Mouse (Mus musculus) neutrophil, adult 83 days (primary cell): Measurements from ENCODE around the gene Pnpla7. TPM values are rescaled to one million over a fixed set of nuclear protein-coding genes. Genes with fewer than 3 reads are reported as not detected.

Experiments
- total RNA-seq, 2 experiments: library from RNA; stranded (reverse); gene quantifications; one replicate each; pipeline ENCODE4 v1.2.4; 2023

Gene Pnpla7
- 100 to 1,000 TPM; 167 to 204 TPM for total RNA-seq

DNA sequence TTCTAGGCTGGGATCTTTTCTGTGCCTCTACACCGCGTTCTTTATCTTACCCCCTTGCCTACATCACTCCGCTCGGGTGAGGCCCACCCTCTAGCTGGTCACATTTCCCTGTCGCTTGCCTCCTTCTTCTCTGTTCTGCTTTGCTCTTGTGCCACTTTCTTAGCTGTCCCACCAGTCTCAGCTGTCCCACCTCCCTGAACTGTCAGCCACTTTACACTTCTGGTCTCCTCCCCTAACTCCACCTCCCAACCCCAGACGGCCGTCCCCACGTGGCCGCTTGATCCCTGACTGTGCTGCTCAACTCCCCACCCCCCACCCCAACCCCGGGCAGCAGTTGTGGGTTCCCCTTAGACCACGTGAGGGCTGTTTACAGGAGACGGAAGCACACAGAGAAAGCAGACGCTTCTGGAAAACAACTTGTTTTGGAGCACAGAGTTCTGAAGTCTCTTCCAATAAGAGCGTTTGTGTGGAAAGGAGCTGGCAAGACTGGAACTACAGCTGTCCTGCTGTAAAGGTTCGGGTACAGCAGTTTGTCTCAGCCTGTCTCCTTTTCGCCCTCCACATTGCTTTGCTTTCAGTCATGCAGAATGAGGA is at the start of gene Pnpla7:
Gene Pnpla7 (plus strand): TSS at position 330 of the 594 bp plus-strand sequence.

DNA sequence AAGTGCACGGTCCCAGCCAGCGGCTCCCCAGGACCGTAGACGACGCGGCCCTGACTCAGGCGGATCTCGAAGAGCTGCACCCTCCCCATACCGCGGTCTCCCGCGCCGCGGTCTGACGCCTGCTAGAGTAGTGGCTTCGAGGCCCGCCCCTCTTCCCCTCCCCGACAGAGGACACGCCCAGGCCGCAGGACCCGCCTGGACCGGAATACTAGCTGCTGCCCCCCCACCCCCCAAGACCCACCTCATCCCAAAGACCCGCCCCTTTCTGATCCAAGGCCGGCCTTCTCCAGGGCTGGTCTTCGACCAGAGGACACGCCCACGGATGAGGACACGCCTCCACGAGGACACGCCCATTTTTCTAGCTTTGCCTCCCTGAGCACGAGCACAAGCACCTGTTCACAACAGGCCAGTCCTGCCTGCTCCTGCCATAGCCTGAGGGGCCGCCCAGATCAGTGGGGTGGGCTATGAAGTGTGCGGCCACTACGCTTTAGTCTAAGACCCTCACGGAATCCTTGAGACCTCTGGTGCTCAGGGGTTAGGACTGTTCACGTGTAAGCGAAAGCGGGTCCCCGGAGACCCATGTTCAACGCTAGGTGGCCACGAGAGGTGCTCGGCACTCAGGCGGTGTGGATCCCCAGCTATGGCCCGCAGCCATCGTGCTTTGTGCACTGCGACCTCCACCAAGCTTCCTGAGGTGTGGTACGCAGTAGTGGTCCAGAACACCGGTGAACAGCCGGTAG is 40.6 kb upstream of the Pnpla7 start, which contains the start of gene Arrdc1:
Gene Arrdc1 (minus strand): TSS at position 196 of the 740 bp plus-strand sequence.

DNA sequence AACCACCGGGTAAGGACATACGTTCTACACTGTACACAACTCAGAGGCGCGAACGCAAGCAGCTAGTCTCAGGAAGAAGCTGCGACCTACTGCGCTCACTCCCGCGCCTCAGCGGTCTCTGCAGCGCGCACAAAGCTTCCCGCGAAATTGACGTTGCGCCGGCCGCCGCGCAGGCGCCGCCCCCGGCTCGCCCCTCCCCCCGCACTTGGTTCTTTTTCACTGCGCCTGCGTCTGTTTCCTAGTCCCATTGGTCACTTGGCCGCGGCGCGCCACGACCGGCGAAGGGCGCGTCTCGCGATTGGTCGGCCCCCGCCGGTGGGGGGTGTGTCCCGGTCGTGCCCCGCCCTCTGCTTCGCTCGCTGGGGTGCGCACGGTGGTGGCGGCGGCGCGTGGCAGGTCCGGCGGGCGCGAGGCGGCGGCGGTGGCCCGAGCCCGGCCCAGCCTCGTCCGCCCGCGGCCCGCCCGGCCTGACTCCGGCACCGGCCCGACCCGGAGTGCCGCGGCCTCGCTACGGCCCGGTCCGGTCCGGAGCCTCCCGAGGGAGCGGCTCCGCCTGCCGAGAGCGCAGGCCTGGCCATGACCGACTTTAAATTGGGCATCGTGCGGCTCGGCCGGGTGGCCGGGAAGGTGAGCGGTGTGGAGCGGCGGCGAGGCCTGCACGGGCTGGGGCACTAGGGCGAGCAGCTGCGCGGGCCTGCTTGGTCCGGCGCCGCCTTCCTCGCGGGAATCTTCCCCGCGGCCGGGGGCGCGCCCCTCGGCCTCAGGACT is 26.2 kb upstream of the Pnpla7 start, which contains the start of gene Zmynd19:
Gene Zmynd19 (plus strand): TSS at position 372 of the 768 bp plus-strand sequence.

DNA sequence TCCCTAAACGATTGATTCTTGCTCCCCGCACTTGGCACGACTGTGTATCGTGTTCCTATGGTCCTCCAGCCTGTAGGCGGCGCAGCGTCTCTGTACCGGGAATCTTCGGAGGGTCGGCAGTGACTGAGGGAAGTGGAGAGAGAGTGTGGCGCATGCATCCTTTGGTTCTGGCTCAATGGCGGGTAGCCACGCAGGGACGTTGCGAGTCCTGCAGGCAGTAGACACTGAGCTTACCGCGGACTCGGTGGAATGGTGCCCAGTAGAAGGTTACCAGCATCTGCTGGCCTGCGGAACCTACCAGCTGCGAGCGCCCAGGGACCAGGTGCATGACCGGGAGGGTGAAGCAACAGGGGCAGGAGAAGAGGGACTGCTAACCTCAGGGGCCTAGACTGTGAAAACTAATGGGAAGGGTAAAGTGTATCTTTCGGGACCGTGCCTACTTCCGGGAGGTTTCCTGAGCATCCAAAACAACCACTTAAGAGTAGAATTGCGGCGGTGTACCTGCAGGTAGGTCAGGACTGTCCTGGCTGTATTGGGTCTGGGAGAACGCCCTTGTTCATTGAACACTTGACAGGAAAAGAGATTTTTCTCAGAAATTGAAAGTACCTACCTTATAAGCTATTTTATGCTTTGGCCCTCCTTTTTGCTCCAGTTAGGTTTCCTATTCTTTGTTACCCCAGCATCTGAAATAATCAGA is 13.4 kb upstream of the Pnpla7 start, which contains the start of gene Dph7:
Gene Dph7 (plus strand): TSS at position 97 of the 697 bp plus-strand sequence.

DNA sequence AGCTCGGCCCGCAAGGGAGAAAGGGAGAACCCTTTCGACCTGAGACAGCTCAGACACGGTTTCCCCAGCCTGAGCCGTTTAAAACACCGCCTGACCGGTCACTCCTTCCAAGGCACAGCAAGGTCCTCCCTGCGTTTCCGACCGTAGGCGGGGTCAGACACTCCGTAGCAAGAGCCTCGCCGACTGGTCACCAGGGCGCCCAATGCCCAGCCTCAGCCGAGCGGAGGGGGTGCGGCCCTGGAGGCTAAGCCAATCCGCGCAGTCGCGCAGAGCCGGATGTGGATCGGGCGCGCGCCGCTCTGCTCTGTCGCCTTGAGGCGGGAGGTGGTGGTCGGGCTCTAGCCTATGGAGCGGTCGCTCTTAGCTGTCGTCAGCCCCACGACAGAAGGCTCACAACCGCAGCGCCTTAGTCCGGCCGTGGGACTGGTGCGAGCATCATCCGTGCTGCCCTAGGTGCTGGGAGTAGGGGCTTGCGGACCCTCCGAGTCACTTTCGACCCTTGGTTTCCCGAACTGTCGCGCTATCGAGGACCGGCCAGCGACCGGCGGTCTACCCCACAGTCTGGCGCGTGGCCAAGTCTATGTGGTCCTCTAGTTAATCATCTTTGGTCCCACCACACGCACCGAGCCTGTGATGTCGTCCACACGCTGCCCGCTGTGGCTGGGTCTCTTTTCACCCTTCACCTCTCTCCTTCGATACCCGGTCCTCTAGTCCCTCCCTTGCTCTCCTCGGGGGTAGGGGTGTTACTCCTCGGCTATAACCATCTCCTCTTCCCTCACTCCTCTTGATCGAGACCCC is 728 bp upstream of the Pnpla7 start, which contains the start of gene Mrpl41:
Gene Mrpl41 (minus strand): TSS at position 193 of the 798 bp plus-strand sequence.

DNA sequence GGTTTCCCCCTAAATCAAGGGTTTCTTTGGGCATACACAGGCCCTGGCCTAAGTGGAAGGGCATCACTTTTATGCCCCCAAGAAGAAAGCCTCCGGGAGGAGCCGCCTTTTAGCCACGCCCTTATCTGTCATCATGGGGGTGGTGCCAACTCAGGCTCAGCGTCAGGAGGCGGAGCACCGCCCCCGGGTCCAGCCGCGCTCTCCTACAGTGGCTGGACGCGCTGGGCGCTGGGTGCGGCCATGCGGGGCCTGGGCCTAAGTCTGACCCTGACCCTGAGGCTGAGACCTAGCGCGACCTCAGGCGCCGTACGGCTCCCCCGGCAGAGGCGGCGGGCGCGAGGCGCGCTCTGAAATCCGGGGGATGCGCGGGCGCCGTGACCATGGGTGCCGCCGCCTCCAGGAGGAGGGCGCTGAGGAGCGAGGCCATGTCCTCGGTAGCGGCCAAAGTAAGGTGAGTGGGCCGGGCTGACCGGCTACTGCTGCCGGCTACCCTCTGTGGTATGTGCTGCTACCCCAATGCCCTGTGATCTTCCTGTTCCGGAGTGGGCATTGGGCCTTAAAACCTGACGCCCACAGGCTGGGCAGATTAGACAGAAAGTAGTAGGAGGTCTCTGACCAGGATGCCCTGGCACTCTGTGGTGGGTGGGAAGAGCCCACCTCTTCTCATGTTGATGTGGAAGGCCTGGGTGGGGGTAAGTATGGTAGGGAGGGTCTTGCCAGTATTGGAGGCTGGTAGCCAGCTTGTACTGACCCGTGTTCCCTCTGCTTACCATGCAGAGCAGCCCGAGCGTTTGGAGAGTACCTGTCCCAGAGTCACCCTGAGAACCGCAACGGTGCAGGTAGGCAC is 78.6 kb downstream of the Pnpla7 start, which contains the start of gene Nsmf:
Gene Nsmf (plus strand): TSS at position 135 of the 847 bp plus-strand sequence.

DNA sequence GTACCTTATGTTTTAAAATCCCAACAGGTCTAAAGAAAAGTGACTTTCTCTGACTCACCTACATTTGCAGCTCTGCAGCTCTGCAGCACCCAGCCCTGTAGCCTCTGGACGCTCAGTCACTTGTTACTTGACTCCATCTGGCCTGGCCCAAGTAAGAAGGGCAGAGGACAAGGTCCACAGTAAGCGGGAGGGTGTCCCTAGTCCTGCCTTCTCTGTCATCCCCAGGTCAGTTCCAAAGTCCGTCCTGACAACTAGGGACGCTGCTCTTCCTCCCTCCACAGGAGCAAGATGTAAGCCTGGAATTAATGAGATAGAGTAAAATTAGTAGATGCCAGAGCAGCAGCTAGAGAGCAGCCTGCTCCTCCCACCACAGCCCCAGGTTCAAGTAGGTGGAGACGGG is 104.2 kb downstream of the Pnpla7 start, which contains the start of gene Entpd8:
Gene Entpd8 (plus strand): TSS at position 229 of the 400 bp plus-strand sequence.

DNA sequence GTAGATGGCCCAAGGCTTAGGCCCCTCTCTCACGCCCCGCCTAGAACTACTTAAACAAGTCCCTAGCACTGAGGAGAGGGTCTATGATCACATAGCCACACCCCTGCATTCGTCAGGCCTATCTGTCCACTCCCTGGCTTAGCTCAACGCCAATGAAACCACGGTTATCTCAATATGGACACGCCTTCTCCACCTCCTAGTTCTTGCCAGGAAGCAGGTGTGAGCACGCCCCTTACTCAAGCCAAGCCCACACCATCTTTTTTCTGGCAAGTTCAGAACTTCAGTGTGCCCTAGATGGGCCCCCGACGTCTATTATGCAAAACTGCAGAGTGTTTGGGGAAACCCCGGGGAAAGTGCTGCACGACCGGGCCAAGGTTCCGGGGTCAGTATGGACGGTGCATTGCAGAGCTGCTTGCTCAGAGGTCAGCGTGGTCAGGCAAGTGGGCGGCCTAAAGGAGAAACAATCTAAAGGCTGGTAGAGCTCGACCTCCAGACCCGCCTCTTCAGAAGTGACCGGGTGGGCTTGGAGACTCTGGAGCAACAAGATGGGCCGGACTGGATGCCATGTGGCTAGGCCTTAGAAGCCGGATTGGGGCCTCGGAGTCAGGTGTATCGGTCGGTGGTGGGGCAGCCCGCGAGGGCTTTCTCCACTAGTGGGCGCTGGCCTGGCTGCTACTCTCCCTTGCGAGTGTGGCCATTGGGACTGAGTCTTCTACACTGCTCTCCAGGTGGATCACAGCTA is 119.4 kb downstream of the Pnpla7 start, which contains the start of gene Noxa1:
Gene Noxa1 (minus strand): TSS at position 41 of the 742 bp plus-strand sequence.

Other genes with a start within 250 kb of the Pnpla7 start
- 1 to 10 TPM in 1 of 2 experiments, under 1 TPM in 1; 0.64 to 1.3 TPM for gene Cacna1b, start 212.9 kb upstream of the Pnpla7 start, total RNA-seq
- 10 to 100 TPM; 57.9 to 58.5 TPM for gene Ehmt1, start 56.4 kb upstream of the Pnpla7 start, total RNA-seq
- 100 to 1,000 TPM in 1 of 2 experiments, 10 to 100 TPM in 1; 96.4 to 107 TPM for gene Arrdc1, start 40.8 kb upstream of the Pnpla7 start, total RNA-seq
- 10 to 100 TPM; 12.1 to 13.1 TPM for gene Zmynd19, start 26.2 kb upstream of the Pnpla7 start, total RNA-seq
- gene Dph7, start 13.6 kb upstream of the Pnpla7 start, total RNA-seq = 1 to 10 TPM; 4.1 to 6.6 TPM
- 10 to 100 TPM; 21.1 to 21.2 TPM for gene Mrpl41, start 935 bp upstream of the Pnpla7 start, total RNA-seq
- gene Nsmf, start 78.3 kb downstream of the Pnpla7 start, total RNA-seq = 10 to 100 TPM; 12.8 to 16.5 TPM
- gene Entpd8, start 104.3 kb downstream of the Pnpla7 start, total RNA-seq = not detected
- not detected for gene Noxa1, start 119.1 kb downstream of the Pnpla7 start, total RNA-seq
- gene Nrarp, start 204.7 kb downstream of the Pnpla7 start, total RNA-seq = 1 to 10 TPM in 1 of 2 experiments, under 1 TPM in 1; 0.86 to 1.8 TPM
- 10 to 100 TPM; 40.2 to 43.9 TPM for gene Tor4a, start 220.9 kb downstream of the Pnpla7 start, total RNA-seq
- 10 to 100 TPM; 54.4 to 55.1 TPM for gene Nelfb, start 235.5 kb downstream of the Pnpla7 start, total RNA-seq
- gene Stpg3, start 238.6 kb downstream of the Pnpla7 start, total RNA-seq = under 1 TPM in 1 of 2 experiments, not detected in 1; 0.44 TPM
- gene Fam166a, start 242.7 kb downstream of the Pnpla7 start, total RNA-seq = not detected
- 100 to 1,000 TPM; 295 to 367 TPM for gene Tubb4b, start 248.7 kb downstream of the Pnpla7 start, total RNA-seq